Mouse (Mus musculus) liver, embryonic 14.5 days (tissue): ENCODE data around the gene Herpud2.

ENCODE experiments used
- CTCF ChIP-seq: IDR thresholded peaks from 2 replicates; pipeline ENCODE4 v1.5.1; 2016; ENCODE audit warnings: antibody characterized with exemption, low read depth, control low read depth
- EP300 ChIP-seq: IDR thresholded peaks from 2 replicates; pipeline ENCODE4 v1.6.1; 2016; ENCODE audit warnings: antibody characterized with exemption, low read depth

DNA sequence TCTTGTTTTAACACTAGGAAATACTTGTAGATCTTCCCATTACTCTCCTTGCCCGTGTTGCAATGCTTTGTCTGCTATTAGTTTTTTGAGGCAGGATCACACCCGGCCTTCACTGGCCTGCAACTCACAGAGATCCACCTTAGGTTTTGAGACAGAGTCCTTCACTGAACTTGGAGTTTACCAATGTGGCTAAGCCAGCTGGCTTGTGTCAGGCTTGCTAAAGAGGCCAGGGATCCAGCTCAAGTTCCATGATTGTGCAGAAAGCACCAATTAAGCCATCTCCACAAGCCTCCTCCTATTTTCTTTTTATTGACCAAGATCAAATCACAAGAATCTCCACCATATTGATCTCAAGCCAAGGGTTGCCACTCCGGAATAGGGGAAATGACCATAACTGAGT lies 26.4 kb upstream of the Herpud2 start:
- no peak for TF ChIP-seq CTCF
- no peak for TF ChIP-seq EP300
